Mouse (Mus musculus) adrenal gland, adult 18-20 months (tissue): Measurements from ENCODE around the gene Ccdc105. TPM values are rescaled to one million over a fixed set of nuclear protein-coding genes. Genes with fewer than 3 reads are reported as not detected.

Experiments
- DNase-seq, 2 experiments: peaks; one replicate each; pipeline ENCODE4 v3.0.0; 2021 to 2022; ENCODE audit warnings: low spot score in 2 of 2
- long read RNA-seq, 2 experiments: library from polyadenylated mRNA; stranded (forward); transcript quantifications; one replicate each; pipeline ENCODE4 v2.0.0; 2021
- total RNA-seq, 2 experiments: library from RNA; stranded (reverse); gene quantifications; 1 replicate in 1 of 2; 2 replicates in 1 of 2; pipeline ENCODE4 v1.2.3; 2021

Ccdc105 gene
- not detected for total RNA-seq
- long read RNA-seq, experiment 1, result 0 reads
- long read RNA-seq, experiment 2, result 0 reads

- DNase-seq, result peak; percentile 36 to 43
Observed at GRCm38 (mm10) chr10:78752452-78753191, at the start of gene Ccdc105. TSS of gene Ccdc105 (minus strand) at chr10:78753065.

- no peak for DNase-seq
Observed at GRCm38 (mm10) chr10:78801449-78801848, 48.6 kb upstream of the Ccdc105 start.

GRCm38 (mm10) chr10:78790561-78790960, 37.7 kb upstream of the Ccdc105 start:
- no peak for DNase-seq

- peak; percentile 48 to 61 for DNase-seq
Observed at GRCm38 (mm10) chr10:78787566-78788087, 34.8 kb upstream of the Ccdc105 start.

GRCm38 (mm10) chr10:78779981-78780651, 27.3 kb upstream of the Ccdc105 start, which contains the start of gene Slc1a6:
TSS of gene Slc1a6 (plus strand) at chr10:78780496.
- DNase-seq, result peak; percentile 23 to 28

GRCm38 (mm10) chr10:78779527-78779926, 26.7 kb upstream of the Ccdc105 start:
- DNase-seq, result no peak

GRCm38 (mm10) chr10:78775830-78776229, 23.0 kb upstream of the Ccdc105 start:
- DNase-seq, result no peak

- DNase-seq, result no peak
Observed at GRCm38 (mm10) chr10:78765570-78765969, 12.7 kb upstream of the Ccdc105 start.

- peak; percentile 46 to 67 for DNase-seq
Observed at GRCm38 (mm10) chr10:78756021-78756420, 3.2 kb upstream of the Ccdc105 start.

GRCm38 (mm10) chr10:78748946-78749345, 3.9 kb downstream of the Ccdc105 start:
- no peak for DNase-seq

- DNase-seq, result no peak
Observed at GRCm38 (mm10) chr10:78748161-78748560, 4.7 kb downstream of the Ccdc105 start.

GRCm38 (mm10) chr10:78747035-78747721, 5.7 kb downstream of the Ccdc105 start:
- no peak for DNase-seq

- no peak for DNase-seq
Observed at GRCm38 (mm10) chr10:78745453-78746232, 7.2 kb downstream of the Ccdc105 start.

GRCm38 (mm10) chr10:78743721-78744120, 9.1 kb downstream of the Ccdc105 start:
- DNase-seq, result no peak

- DNase-seq, result no peak
Observed at GRCm38 (mm10) chr10:78739821-78740220, 13.0 kb downstream of the Ccdc105 start.

GRCm38 (mm10) chr10:78727876-78728275, 25.0 kb downstream of the Ccdc105 start:
- DNase-seq, result no peak

- DNase-seq, result no peak
Observed at GRCm38 (mm10) chr10:78727035-78727434, 25.8 kb downstream of the Ccdc105 start.

- no peak for DNase-seq
Observed at GRCm38 (mm10) chr10:78723416-78723815, 29.4 kb downstream of the Ccdc105 start.

GRCm38 (mm10) chr10:78722654-78723053, 30.2 kb downstream of the Ccdc105 start:
- no peak for DNase-seq

- no peak for DNase-seq
Observed at GRCm38 (mm10) chr10:78722036-78722435, 30.8 kb downstream of the Ccdc105 start.

GRCm38 (mm10) chr10:78718056-78718455, 34.8 kb downstream of the Ccdc105 start, which contains the start of gene Casp14:
TSS of gene Casp14 (minus strand) at chr10:78718294.
- no peak for DNase-seq
